Mouse (Mus musculus) bone marrow macrophage, adult 2 months (primary cell): Measurements from ENCODE around the gene Gm20388.

Experiments used
- CTCF ChIP-seq: IDR thresholded peaks from 2 replicates; pipeline ENCODE4 v1.5.1; 2012; ENCODE audit warnings: low read depth, mild to moderate bottlenecking, low read length, moderate library complexity
- POLR2A ChIP-seq: IDR thresholded peaks from 2 replicates; pipeline ENCODE4 v1.6.1; 2012; ENCODE audit warnings: mild to moderate bottlenecking, low read depth, low read length, borderline replicate concordance

GRCm38 (mm10) chr8:123492898-123493297, 3582.3 kb downstream of the Gm20388 start:
- TF ChIP-seq CTCF (no peak), POLR2A (no peak)
